Mouse (Mus musculus) testis, adult 2 months (tissue): ENCODE data around the gene Spred3.
"Not testable (repeated sequence)": the region's sequence is repeated elsewhere in the genome, so short reads cannot be mapped to it uniquely, and the experiment has no call there.

Experiments
- CTCF ChIP-seq: fragments of 200-500 bp; IDR thresholded peaks from 2 replicates; pipeline ENCODE4 v1.5.1; 2012; ENCODE audit warnings: low read depth, mild to moderate bottlenecking, inconsistent platforms, low read length, moderate library complexity; ENCODE audit not compliant: control insufficient read depth, insufficient read depth, insufficient replicate concordance
- POLR2A ChIP-seq: fragments of 200-500 bp; IDR thresholded peaks from 2 replicates; pipeline ENCODE4 v1.6.1; 2012; ENCODE audit warnings: low read depth, mild to moderate bottlenecking, inconsistent platforms, low read length, moderate library complexity; ENCODE audit not compliant: control insufficient read depth

DNA sequence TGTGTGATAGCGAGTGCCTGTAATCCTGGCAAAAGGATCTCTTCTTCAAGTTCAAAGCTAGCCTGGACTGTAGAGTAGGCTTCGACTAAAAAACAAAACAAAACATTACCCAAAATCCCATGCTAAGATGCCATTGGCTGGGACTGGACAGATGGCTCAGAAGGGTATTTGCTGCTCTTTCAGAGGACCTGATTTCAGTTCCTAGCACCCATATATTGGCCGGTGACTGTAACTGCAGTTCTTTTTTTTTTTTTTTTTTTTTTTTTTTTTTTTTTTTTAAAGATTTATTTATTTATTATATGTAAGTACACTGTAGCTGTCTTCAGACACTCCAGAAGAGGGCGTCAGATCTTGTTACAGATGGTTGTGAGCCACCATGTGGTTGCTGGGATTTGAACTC, 31.0 kb downstream of the Spred3 start:
- TF ChIP-seq POLR2A, CTCF: not testable (repeated sequence)
